Mouse (Mus musculus): ENCODE measurements around the gene Rab3c.

- no peak for TF ChIP-seq CTCF (IDR thresholded peaks at IDR 0.05; ENCODE audit: extremely low read depth, insufficient read depth, low read length)
- no peak for TF ChIP-seq POLR2A (IDR thresholded peaks at IDR 0.05; ENCODE audit: extremely low read depth, insufficient read depth, low read length)
These were observed 199.6 kb downstream of the Rab3c start for GRCm38 (mm10) chr13:110081174-110081573.

All from cortical plate, adult 2 months (tissue).